Comparison of ENCODE assay signal across 25 mouse cellular contexts in the genomic region with DNA sequence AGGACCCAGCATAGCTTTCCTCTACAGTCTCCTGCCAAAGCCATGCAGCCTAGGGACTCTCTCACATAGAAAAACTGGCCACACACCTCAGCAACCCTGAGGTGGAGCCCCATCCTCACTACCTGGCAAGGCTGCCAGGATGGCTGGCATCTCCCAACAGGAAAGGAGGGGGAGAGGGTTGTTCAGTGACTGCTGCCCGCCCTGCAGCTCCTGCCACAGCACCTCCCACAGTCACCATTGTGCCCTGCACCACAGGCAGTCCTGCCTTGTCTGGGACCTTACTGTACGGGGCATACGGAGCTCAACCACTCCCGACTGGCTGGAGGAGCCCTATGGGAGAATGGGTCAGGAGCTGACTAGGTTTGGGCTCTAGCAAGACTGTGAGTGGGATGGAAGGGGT. TPM values are rescaled to one million over a fixed set of nuclear protein-coding genes. Genes with fewer than 3 reads are reported as not detected.
A peak's percentile ranks its signal among the peaks of the same experiment; 100 is the strongest.
DNase-seq lines count a peak whose midpoint lies in the region; ATAC-seq and TF ChIP-seq lines count a peak whose summit lies in the region.
"Had no signal": no experiment of that assay in that cellular context is flagged by ENCODE, and none has a peak within 500 bp of the region (broad histone marks: within the 10 kb centered on the region; RNA-seq: fewer than 3 reads in every experiment).

No protein-coding gene starts in this region.

- H3K27me3 ChIP-seq in liver, embryonic 15.5 days: no peaks in the 10 kb centered on the region
- H3K27me3 ChIP-seq: CH12.LX; hindbrain, embryonic 15.5 days; intestine, embryonic 15.5 days; neural tube, embryonic 15.5 days had no signal

- intact Hi-C loops in gastrocnemius, adult 2 months (cut with DNase I): no loop called here
- intact Hi-C loops in gastrocnemius, postnatal 14 days (cut with DNase I; ENCODE audit: low total_unique reads): no loop called here

- H3K4me3 ChIP-seq in gastrocnemius, adult 2 months: no peak overlapping the region
- no peak overlapping the region for H3K4me3 ChIP-seq in liver, embryonic 15.5 days (replicated peaks)
- H3K4me3 ChIP-seq: embryonic facial prominence, embryonic 10.5 days; forebrain, embryonic 12.5 days; heart, embryonic 10.5 days; hindbrain, embryonic 15.5 days; intestine, embryonic 15.5 days; midbrain, embryonic 10.5 days; neural tube, embryonic 15.5 days had no signal

- peaks cover 88% of the 10 kb centered on the region for H3K4me1 ChIP-seq in liver, embryonic 15.5 days (replicated peaks)

- 73% methylated on average over 4 of the region's 4 CpGs for WGBS in liver, embryonic 15.5 days (ENCODE audit: insufficient replicate concordance)

- no peak for DNase-seq in gastrocnemius, adult 2 months
- DNase-seq in gastrocnemius, postnatal 14 days: no peak
- DNase-seq in ES-CJ7 (ENCODE audit: low read depth, low spot score): peak; percentile 19
- DNase-seq in urinary bladder, postnatal 36 days (ENCODE audit: low spot score in 2 of 2): no peak
- no peak for DNase-seq in gastrocnemius, postnatal 10 days
- DNase-seq: adrenal gland, postnatal 14 days; B cell, adult 2 months; heart, postnatal 4 days; kidney, adult 9 months; kidney, postnatal 25 days; left cerebral cortex, postnatal 4 days; right cerebral cortex, adult 18-20 months; thymus, adult 2 months; thymus, postnatal 4 days had no signal

- peak overlapping the region; percentile 51 for H3K4me2 ChIP-seq in liver, embryonic 15.5 days
- H3K4me2 ChIP-seq: forebrain, embryonic 12.5 days; hindbrain, embryonic 15.5 days; intestine, embryonic 15.5 days; neural tube, embryonic 15.5 days had no signal

- H3K9me3 ChIP-seq in liver, embryonic 15.5 days (replicated peaks): no peaks in the 10 kb centered on the region
- H3K9me3 ChIP-seq: embryonic facial prominence, embryonic 10.5 days; forebrain, embryonic 12.5 days; heart, embryonic 10.5 days; hindbrain, embryonic 15.5 days; intestine, embryonic 15.5 days; midbrain, embryonic 10.5 days; neural tube, embryonic 15.5 days had no signal

- peak; percentile 19 for ATAC-seq in erythroblast, adult 5-6 weeks (replicated peaks; ENCODE audit: low FRiP score, poor library complexity, severe bottlenecking)
- no peak for ATAC-seq in liver, embryonic 15.5 days (ENCODE audit: insufficient read depth)
- ATAC-seq: intestine, embryonic 15.5 days; lung, postnatal 0 days had no signal

- no peak for TF ChIP-seq CTCF in gastrocnemius, adult 2 months (IDR thresholded peaks at IDR 0.05)

- peak overlapping the region; percentile 89 for H3K27ac ChIP-seq in gastrocnemius, adult 2 months
- H3K27ac ChIP-seq in liver, embryonic 15.5 days (replicated peaks): peak overlapping the region; percentile 91
- H3K27ac ChIP-seq: embryonic facial prominence, embryonic 10.5 days; forebrain, embryonic 12.5 days; heart, embryonic 10.5 days; hindbrain, embryonic 15.5 days; intestine, embryonic 15.5 days; midbrain, embryonic 10.5 days; neural tube, embryonic 15.5 days had no signal

- H3K9ac ChIP-seq in liver, embryonic 15.5 days: peak overlapping the region; percentile 43
- H3K9ac ChIP-seq: forebrain, embryonic 12.5 days; hindbrain, embryonic 15.5 days; intestine, embryonic 15.5 days; neural tube, embryonic 15.5 days had no signal

- H3K36me3 ChIP-seq in liver, embryonic 15.5 days (replicated peaks): peaks cover 22% of the 10 kb centered on the region
- H3K36me3 ChIP-seq: embryonic facial prominence, embryonic 10.5 days; forebrain, embryonic 12.5 days; heart, embryonic 10.5 days; hindbrain, embryonic 15.5 days; intestine, embryonic 15.5 days; midbrain, embryonic 10.5 days; neural tube, embryonic 15.5 days had no signal

RNA-seq across cellular contexts. Expression of a gene that starts 57.7 kb away (rescaled TPM):
- total RNA-seq in gastrocnemius, adult 2 months (2021): 10 to 100 TPM; 22.5 to 46.8 TPM
- 10 to 100 TPM; 64.9 to 70.5 TPM for total RNA-seq in gastrocnemius, postnatal 14 days (2021)
- total RNA-seq in erythroblast, adult 5-6 weeks (2015; ENCODE audit: low replicate concordance): 29.8 and 41.2 TPM in 2 replicates
- 44.1 and 78.5 TPM in 2 replicates for total RNA-seq in erythroblast, adult 5-6 weeks (2017; ENCODE audit: low replicate concordance)
- 69.7 and 71.6 TPM in 2 replicates for polyA plus RNA-seq in liver, embryonic 15.5 days (2015; fragmentation: Nextera tagmentation; extraction: Ambion mirVana)
- total RNA-seq in gastrocnemius, postnatal 10 days (2021): 10 to 100 TPM; 66.8 to 73.4 TPM

RNA-seq across cellular contexts. Expression of a gene that starts 59.9 kb away (rescaled TPM):
- 10 to 100 TPM; 16.9 to 22.7 TPM for total RNA-seq in gastrocnemius, adult 2 months (2021)
- 10 to 100 TPM; 17.8 to 18.2 TPM for total RNA-seq in gastrocnemius, postnatal 14 days (2021)
- 78.6 and 90.1 TPM in 2 replicates for total RNA-seq in erythroblast, adult 5-6 weeks (2015; ENCODE audit: low replicate concordance)
- 218 and 344 TPM in 2 replicates for total RNA-seq in erythroblast, adult 5-6 weeks (2017; ENCODE audit: low replicate concordance)
- polyA plus RNA-seq in liver, embryonic 15.5 days (2015; fragmentation: Nextera tagmentation; extraction: Ambion mirVana): 57.7 and 66.9 TPM in 2 replicates
- 10 to 100 TPM; 15.6 to 17.9 TPM for total RNA-seq in gastrocnemius, postnatal 10 days (2021)
